Mouse (Mus musculus): ENCODE measurements at regions not wholly inside any gene's neighbourhood (a gene's known extent, or its start where the extent isn't known, plus 50 kb on each side); places are given as distances from the start of the nearest gene placed in this dataset.

DNA sequence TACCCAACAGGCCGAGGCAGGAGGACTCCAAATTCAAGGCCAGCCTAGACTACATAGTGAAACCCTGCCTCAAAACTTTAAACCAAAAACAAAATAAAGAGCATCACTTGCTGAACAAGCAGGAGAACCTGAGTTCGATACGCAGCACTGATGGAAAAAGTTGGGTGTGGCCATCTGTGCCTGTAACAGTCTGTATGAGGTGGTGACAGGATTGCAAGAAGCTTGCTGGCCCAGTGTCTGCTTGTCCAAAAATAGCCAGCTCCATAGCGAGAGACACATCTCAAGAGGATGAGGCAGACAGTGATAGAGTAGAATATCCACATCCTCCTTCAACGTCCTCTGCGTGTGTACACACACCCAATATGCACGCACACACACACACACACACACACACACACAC is 261.9 kb upstream of the Foxq1 start:
- Histone ChIP-seq H3K9ac (replicated peaks; ENCODE audit: low read length) (no peak overlapping the region), H3K4me2 (ENCODE audit: low read length) (no peak overlapping the region), H3K27ac (replicated peaks; ENCODE audit: low read depth, low read length) (no peak overlapping the region), H3K9me3 (ENCODE audit: control insufficient read depth, low read length) (no peaks in the 10 kb centered on the region), H3K4me3 (replicated peaks; ENCODE audit: low read depth, low read length) (no peak overlapping the region), H3K27me3 (ENCODE audit: control insufficient read depth, insufficient read depth, low read length) (no peaks in the 10 kb centered on the region), H3K36me3 (ENCODE audit: control insufficient read depth, insufficient read depth, low read length) (no peaks in the 10 kb centered on the region), H3K4me1 (ENCODE audit: control insufficient read depth, insufficient read depth, low read length) (no peaks in the 10 kb centered on the region)
- DNase-seq (no peak), ATAC-seq (ENCODE audit: low FRiP score, low TSS enrichment) (0 out of 2 replicates have a peak, but pooled peaks have one; percentile 11)
- 93% methylated on average over 7 of the region's 7 CpGs for WGBS

DNA sequence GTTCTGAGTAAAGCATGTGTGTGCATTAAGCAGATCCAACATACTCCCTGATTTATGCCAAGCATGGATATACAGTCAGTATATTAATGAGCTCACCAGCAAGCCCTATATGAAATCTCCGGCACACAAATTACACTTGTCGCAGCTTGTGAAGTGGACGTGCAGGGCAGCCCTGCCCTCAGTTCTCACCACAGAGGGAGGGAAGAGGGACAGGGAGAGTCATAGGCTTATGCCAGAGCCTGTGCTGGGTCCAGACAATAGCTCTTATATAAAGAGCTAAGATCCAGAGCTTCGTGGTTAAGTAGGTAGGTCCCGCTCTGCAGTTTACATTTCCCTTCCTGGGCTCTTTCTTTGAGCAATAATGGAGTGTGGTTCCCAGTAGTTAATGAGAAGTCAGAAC is 252.7 kb upstream of the Foxq1 start:
- Histone ChIP-seq H3K4me2 (ENCODE audit: low read length) (no peak overlapping the region), H3K27ac (replicated peaks; ENCODE audit: low read depth, low read length) (no peak overlapping the region), H3K4me3 (replicated peaks; ENCODE audit: low read depth, low read length) (no peak overlapping the region), H3K36me3 (ENCODE audit: control insufficient read depth, insufficient read depth, low read length) (no peaks in the 10 kb centered on the region), H3K9ac (replicated peaks; ENCODE audit: low read length) (no peak overlapping the region), H3K4me1 (ENCODE audit: control insufficient read depth, insufficient read depth, low read length) (no peaks in the 10 kb centered on the region), H3K9me3 (ENCODE audit: control insufficient read depth, low read length) (no peaks in the 10 kb centered on the region), H3K27me3 (ENCODE audit: control insufficient read depth, insufficient read depth, low read length) (no peaks in the 10 kb centered on the region)
- WGBS, result 88% methylated on average over 5 of the region's 5 CpGs
- DNase-seq (no peak), ATAC-seq (ENCODE audit: low FRiP score, low TSS enrichment) (peak; percentile 37; the same call in 1 of the 2 replicates)

GRCm38 (mm10) chr13:31304286-31304865 is 251.6 kb upstream of the Foxq1 start:
- no peak overlapping the region for H3K4me2 ChIP-seq (ENCODE audit: low read length)
- no peaks in the 10 kb centered on the region for H3K4me1 ChIP-seq (ENCODE audit: control insufficient read depth, insufficient read depth, low read length)
- WGBS, result 84% methylated on average over 5 of the region's 5 CpGs

GRCm38 (mm10) chr13:31309083-31309621 is 246.8 kb upstream of the Foxq1 start:
- no peak overlapping the region for H3K4me3 ChIP-seq (replicated peaks; ENCODE audit: low read depth, low read length)
- no peaks in the 10 kb centered on the region for H3K4me1 ChIP-seq (ENCODE audit: control insufficient read depth, insufficient read depth, low read length)
- WGBS, result 89% methylated on average over 6 of the region's 6 CpGs
- H3K9me3 ChIP-seq (ENCODE audit: control insufficient read depth, low read length), result no peaks in the 10 kb centered on the region
- H3K36me3 ChIP-seq (ENCODE audit: control insufficient read depth, insufficient read depth, low read length), result no peaks in the 10 kb centered on the region
- ATAC-seq (ENCODE audit: low FRiP score, low TSS enrichment), result no peak
- no peak overlapping the region for H3K27ac ChIP-seq (replicated peaks; ENCODE audit: low read depth, low read length)
- DNase-seq, result no peak
- no peak overlapping the region for H3K4me2 ChIP-seq (ENCODE audit: low read length)
- H3K9ac ChIP-seq (replicated peaks; ENCODE audit: low read length), result no peak overlapping the region
- H3K27me3 ChIP-seq (ENCODE audit: control insufficient read depth, insufficient read depth, low read length), result no peaks in the 10 kb centered on the region

More at GRCm38 (mm10) chr13:31304286-31304865, 251.6 kb upstream of the Foxq1 start:
- Histone ChIP-seq H3K27ac (replicated peaks; ENCODE audit: low read depth, low read length) (no peak overlapping the region), H3K27me3 (ENCODE audit: control insufficient read depth, insufficient read depth, low read length) (no peaks in the 10 kb centered on the region), H3K9ac (replicated peaks; ENCODE audit: low read length) (no peak overlapping the region), H3K36me3 (ENCODE audit: control insufficient read depth, insufficient read depth, low read length) (no peaks in the 10 kb centered on the region), H3K9me3 (ENCODE audit: control insufficient read depth, low read length) (no peaks in the 10 kb centered on the region), H3K4me3 (replicated peaks; ENCODE audit: low read depth, low read length) (no peak overlapping the region)
- DNase-seq (no peak), ATAC-seq (ENCODE audit: low FRiP score, low TSS enrichment) (no peak; the same call in 1 of the 2 replicates)

DNA sequence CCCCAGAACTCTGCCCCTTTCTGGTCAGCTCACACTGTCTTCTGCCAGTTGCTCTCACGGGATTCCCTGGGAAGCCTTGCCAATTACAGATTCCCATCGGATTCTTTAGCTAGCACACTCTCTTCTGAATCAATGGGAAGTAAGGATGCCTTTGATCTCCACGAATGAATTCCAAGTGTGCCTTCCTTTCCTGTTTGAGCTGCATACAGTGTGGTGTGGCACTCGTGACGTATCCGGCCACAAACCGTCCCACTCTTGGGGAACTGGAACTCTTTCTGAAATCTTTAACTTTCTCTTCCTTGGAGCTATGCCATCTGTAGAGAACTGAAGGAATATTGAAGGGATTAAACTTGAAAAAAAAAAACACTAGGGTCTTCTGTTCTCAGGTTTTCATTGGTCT is 243.2 kb upstream of the Foxq1 start:
- ATAC-seq (ENCODE audit: low FRiP score, low TSS enrichment) (no peak), DNase-seq (peak; percentile 5)
- 65% methylated on average over 7 of the region's 7 CpGs for WGBS
- no peaks in the 10 kb centered on the region for H3K27me3 ChIP-seq (ENCODE audit: control insufficient read depth, insufficient read depth, low read length)
- H3K4me1 ChIP-seq (ENCODE audit: control insufficient read depth, insufficient read depth, low read length), result no peaks in the 10 kb centered on the region
- H3K9ac ChIP-seq (replicated peaks; ENCODE audit: low read length), result no peak overlapping the region
- no peak overlapping the region for H3K4me2 ChIP-seq (ENCODE audit: low read length)
- no peak overlapping the region for H3K4me3 ChIP-seq (replicated peaks; ENCODE audit: low read depth, low read length)
- H3K36me3 ChIP-seq (ENCODE audit: control insufficient read depth, insufficient read depth, low read length), result no peaks in the 10 kb centered on the region
- no peak overlapping the region for H3K27ac ChIP-seq (replicated peaks; ENCODE audit: low read depth, low read length)
- no peaks in the 10 kb centered on the region for H3K9me3 ChIP-seq (ENCODE audit: control insufficient read depth, low read length)

GRCm38 (mm10) chr13:31313821-31314220 is 242.1 kb upstream of the Foxq1 start:
- Histone ChIP-seq H3K9ac (replicated peaks; ENCODE audit: low read length) (no peak overlapping the region), H3K4me1 (ENCODE audit: control insufficient read depth, insufficient read depth, low read length) (no peaks in the 10 kb centered on the region), H3K4me2 (ENCODE audit: low read length) (no peak overlapping the region), H3K9me3 (ENCODE audit: control insufficient read depth, low read length) (no peaks in the 10 kb centered on the region), H3K27ac (replicated peaks; ENCODE audit: low read depth, low read length) (no peak overlapping the region), H3K4me3 (replicated peaks; ENCODE audit: low read depth, low read length) (no peak overlapping the region), H3K36me3 (ENCODE audit: control insufficient read depth, insufficient read depth, low read length) (no peaks in the 10 kb centered on the region), H3K27me3 (ENCODE audit: control insufficient read depth, insufficient read depth, low read length) (no peaks in the 10 kb centered on the region)
- 78% methylated on average over 5 of the region's 5 CpGs for WGBS
- no peak for DNase-seq
- ATAC-seq (ENCODE audit: low FRiP score, low TSS enrichment), result no peak

- no peak overlapping the region for H3K9ac ChIP-seq (replicated peaks; ENCODE audit: low read length)
- no peak overlapping the region for H3K4me3 ChIP-seq (replicated peaks; ENCODE audit: low read depth, low read length)
- DNase-seq (no peak), ATAC-seq (ENCODE audit: low FRiP score, low TSS enrichment) (no peak)
- 89% methylated on average over 8 of the region's 8 CpGs for WGBS
- no peak overlapping the region for H3K27ac ChIP-seq (replicated peaks; ENCODE audit: low read depth, low read length)
- H3K4me2 ChIP-seq (ENCODE audit: low read length), result no peak overlapping the region
- no peaks in the 10 kb centered on the region for H3K36me3 ChIP-seq (ENCODE audit: control insufficient read depth, insufficient read depth, low read length)
- no peaks in the 10 kb centered on the region for H3K9me3 ChIP-seq (ENCODE audit: control insufficient read depth, low read length)
- H3K4me1 ChIP-seq (ENCODE audit: control insufficient read depth, insufficient read depth, low read length), result no peaks in the 10 kb centered on the region
- no peaks in the 10 kb centered on the region for H3K27me3 ChIP-seq (ENCODE audit: control insufficient read depth, insufficient read depth, low read length)
Observed at GRCm38 (mm10) chr13:31317066-31317465, 238.9 kb upstream of the Foxq1 start.

- no peak for ATAC-seq (ENCODE audit: low FRiP score, low TSS enrichment)
- Histone ChIP-seq H3K36me3 (ENCODE audit: control insufficient read depth, insufficient read depth, low read length) (no peaks in the 10 kb centered on the region), H3K4me1 (ENCODE audit: control insufficient read depth, insufficient read depth, low read length) (no peaks in the 10 kb centered on the region), H3K4me3 (replicated peaks; ENCODE audit: low read depth, low read length) (no peak overlapping the region), H3K27me3 (ENCODE audit: control insufficient read depth, insufficient read depth, low read length) (no peaks in the 10 kb centered on the region), H3K9me3 (ENCODE audit: control insufficient read depth, low read length) (no peaks in the 10 kb centered on the region), H3K27ac (replicated peaks; ENCODE audit: low read depth, low read length) (no peak overlapping the region), H3K9ac (replicated peaks; ENCODE audit: low read length) (no peak overlapping the region), H3K4me2 (ENCODE audit: low read length) (no peak overlapping the region)
- no peak for DNase-seq
- WGBS, result 90% methylated on average over 2 of the region's 2 CpGs
Observed at GRCm38 (mm10) chr13:31318008-31318407, 237.9 kb upstream of the Foxq1 start.

DNA sequence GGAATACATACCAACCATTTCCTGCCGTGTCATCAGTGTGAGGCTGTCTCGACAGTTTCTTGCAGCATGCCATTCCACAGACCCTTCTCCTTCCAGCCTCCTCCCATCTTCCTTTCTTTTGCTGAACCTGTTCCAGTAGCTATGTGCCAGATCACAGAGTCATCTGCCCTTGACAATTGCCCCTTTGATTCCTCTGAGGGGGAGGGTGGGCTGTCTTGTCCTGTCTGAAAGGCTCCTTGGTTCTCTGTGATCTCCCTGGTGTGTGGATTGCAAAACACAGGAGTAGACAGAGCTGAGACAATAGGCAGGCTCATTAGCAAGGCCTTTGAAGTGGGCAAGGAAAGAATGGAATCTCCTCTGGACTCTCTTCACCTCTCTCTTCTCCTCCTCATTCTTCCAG is 234.5 kb upstream of the Foxq1 start:
- no peaks in the 10 kb centered on the region for H3K4me1 ChIP-seq (ENCODE audit: control insufficient read depth, insufficient read depth, low read length)
- ATAC-seq (ENCODE audit: low FRiP score, low TSS enrichment) (no peak), DNase-seq (no peak)
- H3K9ac ChIP-seq (replicated peaks; ENCODE audit: low read length), result no peak overlapping the region
- no peaks in the 10 kb centered on the region for H3K27me3 ChIP-seq (ENCODE audit: control insufficient read depth, insufficient read depth, low read length)
- H3K4me3 ChIP-seq (replicated peaks; ENCODE audit: low read depth, low read length), result no peak overlapping the region
- H3K4me2 ChIP-seq (ENCODE audit: low read length), result no peak overlapping the region
- H3K36me3 ChIP-seq (ENCODE audit: control insufficient read depth, insufficient read depth, low read length), result no peaks in the 10 kb centered on the region
- H3K9me3 ChIP-seq (ENCODE audit: control insufficient read depth, low read length), result no peaks in the 10 kb centered on the region
- 77% methylated on average over 2 of the region's 2 CpGs for WGBS
- no peak overlapping the region for H3K27ac ChIP-seq (replicated peaks; ENCODE audit: low read depth, low read length)

Measured in midbrain, embryonic 14.5 days (tissue).